Mouse (Mus musculus) skeletal muscle tissue, postnatal 0 days (tissue): Measurements from ENCODE around the gene Defb41. TPM values are rescaled to one million over a fixed set of nuclear protein-coding genes. Genes with fewer than 3 reads are reported as not detected.

ENCODE experiments used
- polyA plus RNA-seq: library from polyadenylated mRNA; unstranded; fragments of >200 nt; fragmentation: Nextera tagmentation; extraction: Ambion mirVana; gene quantifications from 2 replicates; pipeline ENCODE4 v1.2.1, GENCODE M21; 2015

Defb41 gene
- not detected in 2 replicates for polyA plus RNA-seq

DNA sequence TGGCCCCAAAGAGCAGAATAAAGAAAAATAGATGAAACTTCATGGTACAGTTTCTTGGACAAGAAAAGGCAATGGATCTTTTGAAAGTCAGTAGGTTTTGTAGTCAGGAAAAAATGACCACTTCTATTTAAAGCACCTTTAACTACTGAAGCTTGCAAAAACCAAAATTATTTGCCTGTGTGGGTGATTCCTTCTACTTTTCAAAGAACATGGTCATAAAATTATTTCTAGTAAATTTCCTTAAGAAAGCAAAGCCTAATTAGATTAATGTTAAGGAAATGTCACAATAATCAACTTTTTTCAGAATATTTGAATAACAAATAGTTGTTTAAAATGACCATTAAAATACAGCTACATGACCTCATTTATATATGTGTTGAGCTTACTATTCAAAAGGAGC lies at the start of gene Defb41:
Gene Defb41 (minus strand): TSS at position 101 of the 400 bp plus-strand sequence.

DNA sequence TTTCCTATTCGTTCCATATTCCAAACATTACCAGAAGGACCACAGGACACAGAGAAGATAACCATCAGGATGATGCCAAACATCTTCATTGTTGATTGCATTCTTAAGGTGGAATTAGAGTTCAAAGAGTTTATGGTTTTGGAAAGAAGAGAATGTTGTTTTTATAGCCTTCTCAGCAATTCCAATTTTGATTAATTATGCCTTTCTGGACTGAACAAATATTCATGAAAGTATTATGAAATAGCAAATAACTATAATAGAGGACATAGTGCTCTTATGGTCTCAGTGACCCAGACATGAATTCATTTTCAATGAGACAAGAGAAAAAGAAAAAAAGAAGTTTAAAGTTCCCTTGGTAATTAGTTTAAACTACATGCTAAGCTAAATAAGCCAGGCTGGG lies 27.6 kb downstream of the Defb41 start, which contains the start of gene Defb18:
Gene Defb18 (minus strand): TSS at position 101 of the 400 bp plus-strand sequence.

Other genes starting within 250 kb of the Defb41 start
- gene Crisp4, start 119.2 kb downstream of the Defb41 start, polyA plus RNA-seq, result not detected in 2 replicates
- gene Defb18, start 27.7 kb downstream of the Defb41 start, polyA plus RNA-seq, result not detected in 2 replicates